Mouse (Mus musculus): Measurements from ENCODE around the gene Slc30a4. TPM values are rescaled to one million over a fixed set of nuclear protein-coding genes. Genes with fewer than 3 reads are reported as not detected.

The Slc30a4 gene
- 10.2 and 10.8 TPM in 2 replicates for polyA plus RNA-seq (2015; fragmentation: Nextera tagmentation; extraction: Ambion mirVana)

GRCm38 (mm10) chr2:122702181-122703036 is at the start of gene Slc30a4:
Slc30a4 (minus strand) TSS chr2:122702663.
- peak within 1 kb of the TSS; percentile 74 for H3K4me2 ChIP-seq (replicated peaks)
- H3K36me3 ChIP-seq: no peaks in the 10 kb centered on the region
- ATAC-seq: peak; percentile 98
- no peaks in the 10 kb centered on the region for H3K9me3 ChIP-seq
- under 1% methylated on average over 111 of the region's 111 CpGs for WGBS
- H3K9ac ChIP-seq: peak within 1 kb of the TSS; percentile 77
- peak within 1 kb of the TSS; percentile 78 for H3K4me3 ChIP-seq (replicated peaks)
- H3K27me3 ChIP-seq (replicated peaks): no peaks in the 10 kb centered on the region
- peak within 1 kb of the TSS; percentile 77 for H3K27ac ChIP-seq
- H3K4me1 ChIP-seq (replicated peaks): 0 out of 2 replicates have a peak, but pooled peaks cover 3% of the 10 kb centered on the region

GRCm38 (mm10) chr2:122746461-122746860 is 44.0 kb upstream of the Slc30a4 start:
- H3K36me3 ChIP-seq: peaks cover 17% of the 10 kb centered on the region; the same call in 1 of the 2 replicates
- 88% methylated on average over 9 of the region's 9 CpGs for WGBS
- no peaks in the 10 kb centered on the region for H3K9me3 ChIP-seq
- H3K4me3 ChIP-seq (replicated peaks): no peak overlapping the region
- no peaks in the 10 kb centered on the region for H3K4me1 ChIP-seq (replicated peaks)
- no peak overlapping the region for H3K9ac ChIP-seq
- H3K4me2 ChIP-seq (replicated peaks): no peak overlapping the region
- H3K27ac ChIP-seq: no peak overlapping the region
- no peaks in the 10 kb centered on the region for H3K27me3 ChIP-seq (replicated peaks)
- ATAC-seq: no peak

GRCm38 (mm10) chr2:122739023-122739422 is 36.6 kb upstream of the Slc30a4 start:
- H3K4me3 ChIP-seq (replicated peaks): peak overlapping the region; percentile 92
- H3K27me3 ChIP-seq (replicated peaks): 0 out of 2 replicates have a peak, but pooled peaks cover 7% of the 10 kb centered on the region
- H3K9ac ChIP-seq: peak overlapping the region; percentile 98
- H3K4me1 ChIP-seq (replicated peaks): peaks cover 10% of the 10 kb centered on the region; the same call in 1 of the 2 replicates
- H3K4me2 ChIP-seq (replicated peaks): peak overlapping the region; percentile 66
- no peak overlapping the region for H3K27ac ChIP-seq
- no peaks in the 10 kb centered on the region for H3K9me3 ChIP-seq
- WGBS: 28% methylated on average over 7 of the region's 7 CpGs
- ATAC-seq: no peak
- H3K36me3 ChIP-seq: 0 out of 2 replicates have a peak, but pooled peaks cover 3% of the 10 kb centered on the region

GRCm38 (mm10) chr2:122737894-122738830 is 35.7 kb upstream of the Slc30a4 start, which contains the start of gene Bloc1s6:
Bloc1s6 (plus strand) TSS chr2:122738503.
- Histone ChIP-seq H3K9ac (peak within 1 kb of the TSS; percentile 98), H3K4me1 (replicated peaks) (peaks cover 10% of the 10 kb centered on the region; the same call in 1 of the 2 replicates), H3K27me3 (replicated peaks) (0 out of 2 replicates have a peak, but pooled peaks cover 7% of the 10 kb centered on the region), H3K36me3 (0 out of 2 replicates have a peak, but pooled peaks cover 1% of the 10 kb centered on the region), H3K9me3 (no peaks in the 10 kb centered on the region), H3K4me2 (replicated peaks) (peak within 1 kb of the TSS; percentile 66), H3K4me3 (replicated peaks) (peak within 1 kb of the TSS; percentile 92), H3K27ac (peak within 1 kb of the TSS; percentile 94)
- ATAC-seq: peak; percentile 97
- under 1% methylated on average over 59 of the region's 59 CpGs for WGBS

- ATAC-seq: peak; percentile 28; the same call in 1 of the 2 replicates
- H3K4me2 ChIP-seq (replicated peaks): no peak overlapping the region
- H3K9ac ChIP-seq: no peak overlapping the region
- H3K4me3 ChIP-seq (replicated peaks): no peak overlapping the region
- WGBS: 77% methylated on average over 2 of the region's 2 CpGs
- H3K36me3 ChIP-seq: no peaks in the 10 kb centered on the region
- 0 out of 2 replicates have a peak, but pooled peaks cover 7% of the 10 kb centered on the region for H3K27me3 ChIP-seq (replicated peaks)
- no peak overlapping the region for H3K27ac ChIP-seq
- no peaks in the 10 kb centered on the region for H3K9me3 ChIP-seq
- no peaks in the 10 kb centered on the region for H3K4me1 ChIP-seq (replicated peaks)
Observed at GRCm38 (mm10) chr2:122731456-122731855, 29.0 kb upstream of the Slc30a4 start.

- no peaks in the 10 kb centered on the region for H3K4me1 ChIP-seq (replicated peaks)
- H3K9me3 ChIP-seq: no peaks in the 10 kb centered on the region
- H3K4me3 ChIP-seq (replicated peaks): no peak overlapping the region
- 57% methylated on average over 10 of the region's 10 CpGs for WGBS
- no peaks in the 10 kb centered on the region for H3K27me3 ChIP-seq (replicated peaks)
- no peak for ATAC-seq
- H3K36me3 ChIP-seq: no peaks in the 10 kb centered on the region
- no peak overlapping the region for H3K27ac ChIP-seq
- H3K9ac ChIP-seq: no peak overlapping the region
- no peak overlapping the region for H3K4me2 ChIP-seq (replicated peaks)
Observed at GRCm38 (mm10) chr2:122725604-122726003, 23.1 kb upstream of the Slc30a4 start.

GRCm38 (mm10) chr2:122720564-122720963 is 18.1 kb upstream of the Slc30a4 start:
- no peak overlapping the region for H3K4me3 ChIP-seq (replicated peaks)
- H3K4me1 ChIP-seq (replicated peaks): no peaks in the 10 kb centered on the region
- H3K36me3 ChIP-seq: no peaks in the 10 kb centered on the region
- no peak overlapping the region for H3K9ac ChIP-seq
- 0 out of 2 replicates have a peak, but pooled peaks have one; percentile 34 for ATAC-seq
- WGBS: 64% methylated on average over 3 of the region's 3 CpGs
- H3K9me3 ChIP-seq: no peaks in the 10 kb centered on the region
- no peaks in the 10 kb centered on the region for H3K27me3 ChIP-seq (replicated peaks)
- H3K4me2 ChIP-seq (replicated peaks): no peak overlapping the region
- no peak overlapping the region for H3K27ac ChIP-seq

GRCm38 (mm10) chr2:122719232-122719631 is 16.8 kb upstream of the Slc30a4 start:
- no peak overlapping the region for H3K9ac ChIP-seq
- no peak for ATAC-seq
- no peaks in the 10 kb centered on the region for H3K9me3 ChIP-seq
- H3K36me3 ChIP-seq: no peaks in the 10 kb centered on the region
- H3K4me3 ChIP-seq (replicated peaks): no peak overlapping the region
- H3K4me1 ChIP-seq (replicated peaks): no peaks in the 10 kb centered on the region
- H3K27me3 ChIP-seq (replicated peaks): no peaks in the 10 kb centered on the region
- no peak overlapping the region for H3K4me2 ChIP-seq (replicated peaks)
- WGBS: 53% methylated on average over 1 of the region's 1 CpGs
- H3K27ac ChIP-seq: no peak overlapping the region

GRCm38 (mm10) chr2:122716301-122716842 is 13.9 kb upstream of the Slc30a4 start:
- Histone ChIP-seq H3K4me2 (replicated peaks) (no peak overlapping the region), H3K4me1 (replicated peaks) (no peaks in the 10 kb centered on the region), H3K9ac (no peak overlapping the region), H3K36me3 (no peaks in the 10 kb centered on the region), H3K27me3 (replicated peaks) (no peaks in the 10 kb centered on the region), H3K27ac (no peak overlapping the region), H3K4me3 (replicated peaks) (no peak overlapping the region), H3K9me3 (no peaks in the 10 kb centered on the region)
- ATAC-seq: no peak
- WGBS: 81% methylated on average over 3 of the region's 3 CpGs

- Histone ChIP-seq H3K9ac (no peak overlapping the region), H3K4me1 (replicated peaks) (no peaks in the 10 kb centered on the region), H3K9me3 (no peaks in the 10 kb centered on the region), H3K4me2 (replicated peaks) (no peak overlapping the region), H3K27me3 (replicated peaks) (no peaks in the 10 kb centered on the region), H3K4me3 (replicated peaks) (no peak overlapping the region), H3K36me3 (no peaks in the 10 kb centered on the region), H3K27ac (no peak overlapping the region)
- ATAC-seq: peak; percentile 75
- 58% methylated on average over 5 of the region's 5 CpGs for WGBS
Observed at GRCm38 (mm10) chr2:122715148-122715692, 12.8 kb upstream of the Slc30a4 start.

- Histone ChIP-seq H3K9me3 (no peaks in the 10 kb centered on the region), H3K36me3 (no peaks in the 10 kb centered on the region), H3K4me2 (replicated peaks) (no peak overlapping the region), H3K4me3 (replicated peaks) (no peak overlapping the region), H3K27me3 (replicated peaks) (no peaks in the 10 kb centered on the region), H3K27ac (no peak overlapping the region), H3K9ac (no peak overlapping the region), H3K4me1 (replicated peaks) (0 out of 2 replicates have a peak, but pooled peaks cover 6% of the 10 kb centered on the region)
- 80% methylated on average over 2 of the region's 2 CpGs for WGBS
- no peak for ATAC-seq
Observed at GRCm38 (mm10) chr2:122712848-122713247, 10.4 kb upstream of the Slc30a4 start.
